Mouse (Mus musculus) embryo, embryonic 9.5 days (tissue): ENCODE data around the gene Upk3bl.
A peak's percentile ranks its signal among the peaks of the same experiment; 100 is the strongest.
"Not testable (repeated sequence)": the region's sequence is repeated elsewhere in the genome, so short reads cannot be mapped to it uniquely, and the experiment has no call there.

ENCODE experiments used
- DNase-seq: peaks from one replicate; pipeline ENCODE4 v3.0.0-alpha.2; 2017; ENCODE audit errors: extremely low spot score

Upk3bl gene

DNA sequence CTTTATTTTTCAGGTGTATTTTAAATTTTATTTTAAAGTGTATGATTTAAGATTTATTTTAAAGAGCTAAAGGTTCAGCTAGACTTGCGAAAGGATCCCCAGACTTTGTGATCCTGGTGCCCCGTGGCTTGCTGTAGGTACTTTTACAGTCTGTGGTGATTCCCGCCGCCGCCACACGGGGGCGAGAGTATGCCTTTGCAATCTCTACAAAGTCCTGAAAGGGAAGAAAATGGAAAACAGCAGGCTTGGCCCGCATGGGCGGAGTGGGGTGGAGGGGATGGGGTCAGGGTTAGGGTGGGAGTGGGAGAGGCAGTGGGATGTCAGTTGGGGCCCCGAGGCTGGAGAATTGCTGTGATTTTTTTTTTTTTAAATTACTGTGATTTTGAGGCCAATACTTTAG is 8.3 kb upstream of the Upk3bl start:
- DNase-seq, result peak; percentile 88

DNA sequence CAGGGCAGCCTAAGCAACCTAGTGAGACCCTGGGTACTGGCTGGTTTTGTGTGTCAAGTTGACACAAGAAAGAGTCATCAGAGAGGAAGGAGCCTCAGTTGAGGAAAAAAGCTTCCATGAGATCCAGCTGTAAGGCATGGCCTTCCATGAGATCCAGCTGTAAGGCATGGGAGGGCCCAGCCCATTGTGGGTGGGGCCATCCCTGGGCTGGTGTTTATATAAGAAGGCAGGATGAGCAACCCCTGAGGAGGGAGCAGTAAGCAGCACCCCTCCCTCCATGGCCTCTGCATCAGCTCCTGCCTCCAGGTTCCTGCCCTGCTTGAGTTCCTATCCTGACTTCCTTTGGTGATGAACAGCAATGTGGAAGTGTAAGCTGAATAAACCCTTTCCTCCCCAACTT is 5.8 kb upstream of the Upk3bl start:
- not testable (repeated sequence) for DNase-seq

DNA sequence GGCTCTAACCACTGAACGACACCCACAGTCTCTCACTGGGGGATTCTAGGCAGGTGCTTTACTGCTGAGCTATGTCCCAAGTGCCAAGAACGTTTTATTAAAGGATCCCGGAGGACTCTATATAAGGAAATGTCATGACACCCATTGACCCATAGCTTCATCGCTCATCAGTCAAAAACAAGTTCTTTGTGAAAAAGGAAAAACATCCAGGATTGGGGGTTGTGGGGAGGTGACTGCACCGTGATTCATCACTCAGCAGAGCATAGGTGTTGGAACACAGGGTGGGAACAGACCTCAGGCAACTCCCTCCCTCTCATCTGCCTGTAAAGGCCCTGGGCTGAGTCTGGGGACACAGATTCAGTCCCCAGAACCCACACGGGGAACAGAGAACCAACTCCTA is 4.4 kb upstream of the Upk3bl start:
- DNase-seq, result peak; percentile 12

DNA sequence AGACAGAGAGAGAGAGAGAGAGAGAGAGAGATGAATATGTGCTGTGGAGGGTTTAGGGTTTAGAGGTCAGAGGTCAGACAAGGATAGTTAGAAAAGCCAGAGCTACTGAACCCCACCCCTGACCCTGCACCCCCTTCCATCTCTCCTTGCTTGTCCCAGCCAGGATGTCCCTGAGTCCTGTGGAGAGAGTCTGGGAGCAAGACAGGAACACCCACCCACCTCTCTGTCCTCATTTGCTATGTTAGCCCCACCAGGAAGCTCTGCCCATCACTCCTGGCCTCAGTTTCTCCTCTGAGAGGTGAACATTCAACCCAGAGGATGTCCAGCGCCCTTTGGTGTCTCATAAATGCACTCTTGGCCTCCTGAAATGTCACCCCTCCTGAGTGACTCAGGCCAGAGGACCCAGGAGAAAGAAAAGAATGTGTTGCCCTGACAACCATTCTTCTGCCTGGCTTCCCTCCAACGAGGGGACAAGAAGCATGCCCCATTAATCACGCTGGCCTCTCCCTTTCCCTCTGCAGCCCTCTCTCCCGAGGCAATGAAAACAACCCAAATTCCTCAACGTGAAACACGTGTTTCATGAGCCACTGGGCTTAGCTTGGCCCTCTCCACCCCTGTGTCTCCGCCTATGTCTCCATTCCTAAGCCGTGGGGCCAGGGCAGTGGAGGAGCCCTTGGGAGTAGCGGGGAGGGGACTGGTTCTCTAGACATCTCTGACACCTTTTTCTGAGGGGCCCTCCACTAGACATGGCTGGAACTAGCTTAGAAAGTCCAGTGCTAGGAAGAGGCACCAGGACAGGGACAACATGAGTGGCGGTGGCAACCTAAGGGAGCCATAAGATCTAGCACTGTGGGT is 2.8 kb upstream of the Upk3bl start:
- DNase-seq, result peak; percentile 86

DNA sequence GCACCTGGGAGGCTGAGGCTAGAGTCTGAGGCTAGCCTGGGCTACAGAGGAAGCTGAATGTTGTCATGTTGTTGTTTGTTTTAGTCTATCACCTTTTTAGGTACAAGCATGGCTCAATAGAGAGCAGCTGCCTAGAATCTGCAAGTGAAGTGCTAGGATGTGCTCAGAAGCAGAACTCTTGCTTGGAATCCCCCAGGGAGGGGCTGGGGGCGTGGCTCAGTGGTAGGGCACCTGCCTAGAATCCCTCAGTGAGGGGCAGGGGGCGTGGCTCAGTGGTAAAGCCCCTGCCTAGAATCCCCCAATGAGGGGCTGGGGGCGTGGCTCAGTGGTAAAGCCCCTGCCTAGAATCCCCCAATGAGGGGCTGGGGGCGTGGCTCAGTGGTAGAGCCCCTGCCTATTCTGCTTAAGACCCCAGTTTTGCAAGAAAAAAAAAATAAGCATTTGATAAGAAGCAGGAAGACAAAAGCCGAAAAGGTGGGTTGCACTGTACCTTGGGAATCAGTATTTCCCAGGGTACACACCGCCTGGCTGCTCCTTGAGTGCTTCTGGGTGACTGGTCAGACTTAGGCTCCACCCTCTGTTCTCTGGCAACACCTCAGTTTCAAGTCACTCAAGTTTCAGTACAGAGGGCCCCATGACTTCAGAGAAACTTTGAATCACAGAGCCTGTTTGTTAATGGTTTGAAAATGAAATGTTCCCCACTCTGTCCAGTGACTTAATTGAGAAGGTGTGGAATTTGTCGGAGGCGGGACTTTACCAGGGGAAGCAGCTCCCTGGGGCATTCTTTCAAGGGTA is 1.2 kb upstream of the Upk3bl start:
- DNase-seq, result no peak

DNA sequence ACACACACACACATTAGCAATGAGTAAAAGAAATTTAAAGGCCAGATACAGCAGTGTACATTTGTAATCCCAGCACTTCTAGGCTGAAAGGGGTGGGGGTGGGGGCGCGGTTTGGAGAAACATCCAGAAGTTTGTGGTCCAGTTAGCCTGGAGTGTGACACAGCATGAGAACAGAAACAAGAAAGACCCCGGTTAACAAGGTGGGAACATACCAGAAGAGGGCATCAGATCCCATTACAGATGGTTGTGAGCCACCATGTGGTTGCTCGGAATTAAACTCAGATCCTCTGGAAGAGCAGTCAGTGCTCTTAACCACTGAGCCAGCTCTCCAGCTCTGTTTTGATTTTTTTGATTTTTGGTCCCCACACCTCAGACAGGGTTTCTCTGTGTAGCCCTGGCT is 1.8 kb downstream of the Upk3bl start:
- DNase-seq, result no peak

DNA sequence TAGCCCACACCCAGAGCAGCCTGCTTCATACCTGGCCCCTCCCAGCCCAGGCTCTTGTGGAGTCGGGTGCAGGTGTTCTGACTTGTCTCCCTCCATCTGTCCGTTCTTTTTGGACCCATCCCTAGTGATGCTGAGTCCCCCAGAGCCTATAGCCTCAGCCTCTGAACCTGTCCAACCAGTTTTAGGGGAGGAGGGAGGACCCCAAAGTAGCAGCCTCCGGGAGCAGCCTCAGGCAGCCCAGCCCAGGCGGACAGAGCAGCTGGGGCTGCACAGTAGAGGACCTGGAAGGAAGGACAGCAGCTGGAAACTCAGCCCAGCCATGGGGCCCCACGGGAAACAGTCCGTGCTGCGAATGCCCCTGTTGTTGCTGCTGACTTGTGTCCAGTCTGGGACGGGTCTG is 2.8 kb downstream of the Upk3bl start:
- no peak for DNase-seq

DNA sequence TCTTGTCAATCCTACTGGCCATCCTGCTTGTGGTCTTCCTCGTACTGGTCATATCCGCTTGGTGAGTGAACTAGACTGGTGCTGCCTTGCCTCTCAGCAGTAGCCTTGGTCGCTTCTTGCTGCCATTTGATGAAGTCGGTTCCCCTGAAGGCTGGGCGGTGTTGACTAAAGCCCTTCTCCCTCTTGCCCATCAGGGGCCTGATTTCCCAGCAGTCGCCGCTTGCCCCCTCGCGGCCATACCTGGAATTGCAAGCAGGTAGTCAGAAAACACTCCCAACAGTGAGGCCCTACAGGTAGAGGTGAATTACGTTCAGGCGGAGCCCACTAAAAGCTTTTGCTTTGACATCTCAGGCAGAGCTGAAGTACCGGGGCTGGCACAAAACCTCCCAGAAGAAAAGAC is 7.3 kb downstream of the Upk3bl start:
- peak; percentile 82 for DNase-seq

DNA sequence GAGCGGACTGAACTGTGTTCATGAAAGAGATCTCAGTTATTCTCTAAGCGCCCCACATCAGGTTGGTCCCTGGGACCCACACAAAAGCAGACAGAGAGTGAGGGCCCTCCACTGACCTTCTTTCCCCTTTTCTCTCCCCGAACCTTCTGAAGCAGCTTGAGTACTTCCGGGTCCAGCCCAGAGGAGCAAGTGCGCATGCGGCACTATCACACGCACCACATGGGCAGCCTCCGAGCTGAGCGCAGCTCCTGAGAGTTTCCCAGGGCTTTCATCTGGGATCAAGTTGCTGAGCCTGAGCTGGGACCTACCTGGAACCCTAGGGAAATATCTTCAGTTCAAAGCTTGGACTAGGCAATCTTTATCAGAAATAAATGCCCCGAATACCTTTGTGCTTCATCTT is 9.6 kb downstream of the Upk3bl start:
- no peak for DNase-seq

DNA sequence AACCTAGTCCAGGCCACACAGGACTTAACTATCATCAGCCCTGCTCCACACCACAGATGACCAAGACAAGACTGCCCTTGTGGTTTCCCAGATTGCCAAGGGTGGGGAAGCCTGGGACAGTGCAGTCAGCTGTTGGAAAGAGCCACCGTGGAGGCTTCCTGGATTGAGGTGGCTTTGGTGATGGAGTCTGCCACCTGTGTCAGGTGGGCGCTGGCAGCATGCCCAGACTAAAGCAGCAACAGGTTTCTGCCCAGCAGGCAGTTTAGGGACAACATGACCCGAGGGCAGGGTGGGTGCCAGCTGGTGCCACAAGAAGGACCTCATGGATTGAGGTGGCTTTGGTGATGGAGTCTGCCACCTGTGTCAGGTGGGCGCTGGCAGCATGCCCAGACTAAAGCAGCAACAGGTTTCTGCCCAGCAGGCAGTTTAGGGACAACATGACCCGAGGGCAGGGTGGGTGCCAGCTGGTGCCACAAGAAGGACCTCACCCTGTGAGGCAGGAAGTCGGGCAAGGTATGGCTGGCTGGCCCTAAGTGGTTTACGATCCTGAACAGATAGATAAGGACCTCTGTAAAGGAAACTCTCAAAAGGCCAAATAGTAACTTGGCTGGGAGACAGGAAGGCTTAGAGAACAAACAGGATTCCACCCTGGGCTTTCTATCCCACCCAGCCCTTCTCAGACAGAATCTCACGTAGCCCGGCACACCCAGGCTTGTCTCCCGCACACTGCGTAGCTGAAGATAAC is 12.3 kb downstream of the Upk3bl start:
- DNase-seq, result not testable (repeated sequence)

DNA sequence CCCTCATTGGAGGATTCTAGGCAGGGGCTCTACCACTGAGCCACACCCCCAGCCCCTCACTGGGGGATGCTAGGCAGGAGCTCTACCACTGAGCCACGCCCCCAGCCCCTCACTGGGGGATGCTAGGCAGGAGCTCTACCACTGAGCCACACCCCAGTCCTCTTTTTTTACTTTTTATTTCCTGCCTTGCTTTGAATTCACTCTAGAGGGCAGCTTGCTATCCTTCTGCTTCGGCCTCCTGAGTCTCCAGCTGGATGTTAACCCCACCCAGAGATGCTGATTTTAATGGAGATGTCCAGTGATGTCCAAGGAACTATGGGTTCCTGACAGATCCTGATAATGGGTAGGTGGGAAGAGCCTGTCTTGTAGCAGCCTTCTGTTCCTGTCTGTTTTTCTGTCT is 15.1 kb downstream of the Upk3bl start:
- DNase-seq, result no peak

DNA sequence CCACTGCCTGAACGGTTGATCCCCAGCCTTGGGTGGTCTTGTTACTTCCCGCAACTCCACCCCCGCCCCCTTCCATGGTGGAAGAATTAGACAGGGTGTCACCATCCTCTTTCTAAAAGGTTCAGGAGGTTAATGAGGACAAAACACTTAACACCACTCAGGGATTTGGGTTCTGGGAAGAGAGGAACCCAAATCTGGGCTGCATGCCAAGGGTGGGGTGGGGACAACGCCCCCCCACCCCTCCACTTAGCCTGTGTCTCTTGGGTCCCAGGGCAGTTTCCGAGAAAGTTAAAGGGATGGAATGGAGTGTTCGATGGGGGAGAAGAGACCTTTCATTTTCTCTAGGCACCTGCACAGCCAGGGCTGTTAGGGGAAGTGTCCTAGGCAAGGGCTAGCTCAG is 18.8 kb downstream of the Upk3bl start:
- DNase-seq, result no peak

DNA sequence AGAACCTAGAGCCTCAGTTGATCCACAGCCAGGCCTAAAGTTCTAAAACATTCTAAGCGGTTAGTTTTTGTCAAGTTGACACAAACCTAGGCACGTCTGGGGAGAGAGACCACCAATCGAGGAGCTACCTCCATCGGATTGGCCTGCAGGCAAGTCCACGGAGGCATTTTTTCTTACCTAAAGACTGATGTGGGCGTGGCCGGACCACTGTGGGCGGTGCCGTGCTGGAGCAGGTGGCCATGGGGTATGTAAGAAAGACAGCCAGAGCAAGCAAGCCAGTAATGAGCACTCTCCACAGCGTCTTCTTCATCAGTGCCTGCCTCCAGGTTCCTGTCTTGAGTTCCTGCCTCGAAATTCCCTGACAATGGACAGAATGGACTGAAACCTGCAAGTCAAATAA is 19.2 kb downstream of the Upk3bl start:
- no peak for DNase-seq

DNA sequence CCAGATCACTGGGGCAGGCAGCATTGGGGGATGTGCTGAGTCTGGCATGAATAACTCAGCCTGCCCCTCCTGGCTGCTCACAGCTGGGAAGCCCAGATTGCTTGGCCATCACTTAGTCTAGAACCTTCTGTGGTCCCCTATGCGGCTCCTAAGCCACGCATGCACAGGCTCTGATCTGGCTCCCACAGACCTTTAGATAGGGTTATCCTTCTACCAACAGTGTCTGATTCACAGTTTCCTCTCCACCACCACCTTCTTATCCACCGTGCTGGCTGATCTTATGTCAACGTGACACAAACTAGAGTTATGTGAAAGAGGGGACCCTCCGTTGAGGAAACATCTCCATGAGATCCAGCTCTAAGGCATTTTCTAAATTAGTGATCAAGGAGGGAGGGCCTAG is 20.8 kb downstream of the Upk3bl start:
- DNase-seq, result no peak

DNA sequence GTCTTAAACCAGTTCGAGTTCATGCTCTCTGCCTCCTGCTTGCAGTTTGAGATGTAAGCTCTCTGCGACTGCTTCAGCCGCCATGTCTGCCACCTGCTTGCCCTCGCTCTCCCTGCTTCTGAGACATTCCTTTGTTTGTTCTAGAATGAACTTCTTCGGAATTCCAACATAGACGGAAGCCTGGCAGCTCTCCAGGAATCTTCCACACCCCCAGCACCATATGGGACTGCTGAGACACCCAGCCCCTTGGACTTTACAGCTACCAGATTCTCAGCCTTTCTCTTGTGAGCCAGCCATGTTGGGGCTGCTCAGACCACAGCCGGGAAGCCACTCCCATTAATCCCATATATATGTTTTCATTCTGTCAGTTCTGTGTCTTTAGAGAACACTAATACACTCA is 22.0 kb downstream of the Upk3bl start:
- no peak for DNase-seq

DNA sequence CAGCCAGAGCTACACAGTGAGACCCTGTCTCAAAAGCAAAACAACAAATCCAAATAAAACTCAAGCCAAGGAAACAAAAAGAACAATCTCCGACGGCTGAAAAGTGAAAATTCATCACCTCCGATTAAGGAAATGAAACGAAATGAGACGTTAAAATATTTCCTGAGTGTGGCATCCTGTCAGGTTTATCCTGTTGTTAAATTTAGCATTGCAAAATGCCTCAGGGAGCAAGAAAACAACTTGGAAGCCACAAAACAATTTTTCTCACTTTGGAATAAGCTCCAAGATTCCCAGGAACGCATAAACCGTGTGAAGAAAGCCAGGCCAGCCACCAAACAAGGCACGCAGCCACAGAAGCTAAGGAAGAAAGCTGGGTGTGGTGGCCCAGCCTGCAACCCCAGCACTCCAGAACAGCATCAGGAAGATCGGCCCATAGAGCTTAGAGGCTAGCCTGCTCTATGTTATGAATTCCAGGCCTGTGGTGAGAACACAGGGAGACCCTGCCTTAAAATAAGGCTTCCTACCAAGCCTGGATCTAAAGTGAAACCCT is 22.8 kb downstream of the Upk3bl start:
- DNase-seq, result no peak

DNA sequence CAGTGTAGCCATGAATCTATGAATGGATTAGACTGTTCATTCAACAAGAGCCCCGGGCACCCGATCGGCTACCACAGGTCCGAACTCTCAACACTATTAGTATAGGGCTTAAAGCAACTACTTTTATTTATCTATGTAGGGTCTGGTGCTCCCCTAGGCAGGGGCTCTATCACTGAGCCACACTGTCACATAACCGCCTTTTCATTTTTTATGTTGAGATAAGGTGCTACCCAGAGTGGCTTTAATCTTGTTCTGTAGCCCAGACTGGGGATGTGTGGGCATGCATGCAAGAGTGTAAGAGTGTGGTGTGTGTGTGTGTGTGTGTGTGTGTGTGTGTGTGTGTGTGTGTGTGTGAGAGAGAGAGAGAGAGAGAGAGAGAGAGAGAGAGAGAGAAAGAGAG is 23.8 kb downstream of the Upk3bl start:
- DNase-seq, result no peak

DNA sequence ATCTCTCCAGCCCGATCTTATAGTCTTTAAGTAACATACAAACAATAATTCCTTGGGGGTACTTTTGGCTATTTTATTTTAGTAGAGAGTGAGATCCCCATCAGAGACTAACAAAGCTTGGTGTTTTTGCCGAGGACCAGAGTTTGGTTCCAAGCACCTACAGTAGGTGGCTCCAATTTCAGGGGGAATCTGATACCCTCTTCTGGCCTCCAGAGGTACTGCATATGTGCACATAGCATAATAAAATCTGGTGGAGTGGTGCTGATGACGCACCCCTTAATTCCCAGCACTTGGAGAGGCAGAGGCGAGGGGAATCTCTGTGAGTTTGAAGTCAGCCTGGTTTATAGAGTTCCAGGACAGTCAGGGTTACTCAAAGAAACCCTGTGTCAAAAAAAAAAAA is 28.1 kb downstream of the Upk3bl start:
- DNase-seq, result no peak

DNA sequence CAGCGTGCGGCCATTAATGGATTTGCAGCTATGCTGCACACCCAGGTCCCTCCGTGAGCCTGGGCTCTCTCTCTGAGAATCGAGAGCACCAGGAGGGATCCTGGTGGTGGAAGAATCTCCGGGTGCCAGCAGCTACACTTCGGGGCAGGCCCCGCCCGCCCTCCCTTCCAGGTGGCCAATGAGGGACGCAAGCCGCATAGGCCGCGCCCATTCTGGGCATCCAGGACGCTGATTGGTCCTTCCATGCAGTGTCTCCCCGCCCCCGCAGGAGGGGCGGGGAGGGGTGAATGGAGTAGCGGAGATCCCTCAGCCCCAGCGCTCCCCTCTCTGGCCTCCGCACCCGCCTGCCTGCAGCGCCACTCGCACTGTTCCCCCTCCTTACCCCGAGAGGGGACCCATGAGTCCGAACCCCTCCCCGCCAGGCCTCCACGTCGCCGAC is 29.4 kb downstream of the Upk3bl start, which contains the start of gene Rasa4:
TSS of gene Rasa4 (plus strand) at position 248 of the 439 bp plus-strand sequence.
- DNase-seq, result peak; percentile 92

DNA sequence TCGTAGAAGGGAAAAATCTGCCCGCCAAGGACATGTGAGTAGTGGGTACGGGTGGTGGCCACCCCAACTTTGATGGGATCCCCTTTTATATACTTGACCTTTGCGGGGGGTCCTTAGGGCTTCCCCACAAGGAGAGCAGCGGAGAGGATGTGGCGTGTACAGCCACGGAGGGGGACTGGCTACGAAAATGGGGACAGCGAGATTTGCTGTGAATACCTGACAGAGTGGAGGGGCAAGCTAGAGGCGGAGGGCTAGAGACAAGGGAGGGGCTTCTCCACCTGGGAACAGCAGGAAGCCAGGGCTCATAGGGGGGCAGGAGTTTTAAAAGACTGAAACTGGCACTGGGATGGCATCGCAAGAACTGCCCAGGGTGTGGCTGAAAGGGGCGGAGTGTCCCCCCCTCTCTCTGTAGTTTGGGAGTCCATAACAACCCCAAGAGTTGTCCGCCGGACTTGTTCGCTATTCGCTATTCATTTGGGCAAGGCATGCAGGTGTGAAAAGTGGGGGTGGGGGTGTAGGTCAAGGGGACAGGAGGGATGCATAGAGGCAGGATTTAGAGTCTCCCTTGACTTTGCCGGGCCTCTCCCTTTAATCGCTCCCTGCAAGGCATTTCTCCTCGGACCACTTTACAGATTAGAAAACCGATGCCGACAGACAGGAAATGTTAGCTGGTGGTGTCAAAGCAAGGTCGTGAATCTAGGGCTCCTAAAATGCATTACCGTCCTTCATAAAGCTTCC is 30.0 kb downstream of the Upk3bl start:
- DNase-seq, result no peak
